Mouse (Mus musculus) frontal cortex, postnatal 25 days (tissue): Measurements from ENCODE around the gene Mbnl1.
"Not testable (repeated sequence)": the region's sequence is repeated elsewhere in the genome, so short reads cannot be mapped to it uniquely, and the experiment has no call there.

Source experiments
- DNase-seq, 2 experiments: peaks; one replicate each; pipeline ENCODE4 v3.0.0; 2022; ENCODE audit warnings: low spot score in 2 of 2

The Mbnl1 gene

DNA sequence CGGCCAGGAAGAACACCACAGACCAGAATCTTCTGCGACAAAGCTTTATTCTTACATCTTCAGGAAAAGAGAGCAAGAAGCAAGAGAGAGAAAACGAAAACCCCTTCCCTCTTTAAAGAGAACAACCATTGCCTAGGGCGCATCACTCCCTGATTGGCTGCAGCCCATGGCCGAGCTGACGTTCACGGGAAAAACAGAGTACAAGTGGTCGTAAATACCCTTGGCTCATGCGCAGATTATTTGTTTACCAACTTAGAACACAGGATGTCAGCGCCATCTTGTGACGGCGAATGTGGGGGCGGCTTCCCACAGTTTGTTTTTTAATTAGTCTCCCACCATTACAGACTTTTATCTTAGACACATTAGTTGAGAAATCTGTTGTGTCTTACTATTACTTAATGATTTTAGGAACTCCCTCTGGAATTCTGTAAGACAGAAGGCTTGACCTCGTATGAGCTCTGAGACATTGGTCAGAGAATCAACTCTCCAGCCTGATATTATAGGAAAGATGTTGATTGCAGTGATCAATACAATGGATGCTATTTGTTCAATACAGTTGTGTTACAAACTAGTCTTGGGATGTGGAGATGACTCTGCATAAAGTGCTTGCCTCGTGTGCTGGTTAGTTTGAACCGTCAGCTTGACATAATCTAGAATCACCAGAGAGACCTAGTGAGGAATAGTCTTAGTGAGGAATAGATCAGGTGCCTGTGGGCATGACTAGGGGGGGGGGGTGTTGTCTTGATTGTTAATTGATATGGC, 22.3 kb downstream of the Mbnl1 start:
- DNase-seq = not testable (repeated sequence)

DNA sequence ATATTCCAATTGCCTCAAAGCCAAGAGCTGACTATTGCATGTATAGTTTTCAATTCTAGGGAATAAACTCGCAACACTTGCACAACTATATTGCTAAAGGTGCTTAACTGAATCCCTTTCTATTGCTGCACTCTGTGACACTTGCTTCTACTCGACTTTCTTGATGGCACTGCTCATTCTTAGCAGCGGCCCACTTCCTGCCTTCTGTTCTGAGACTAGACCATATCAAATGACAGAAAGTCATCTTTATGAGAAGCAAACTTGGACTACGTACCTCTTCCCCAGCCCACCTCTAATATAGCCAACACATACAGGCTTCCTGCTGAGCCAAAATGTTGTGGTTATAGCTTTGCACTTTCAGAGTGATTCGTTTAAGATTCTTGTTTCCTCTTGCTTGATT, 23.6 kb downstream of the Mbnl1 start:
- DNase-seq = no peak

DNA sequence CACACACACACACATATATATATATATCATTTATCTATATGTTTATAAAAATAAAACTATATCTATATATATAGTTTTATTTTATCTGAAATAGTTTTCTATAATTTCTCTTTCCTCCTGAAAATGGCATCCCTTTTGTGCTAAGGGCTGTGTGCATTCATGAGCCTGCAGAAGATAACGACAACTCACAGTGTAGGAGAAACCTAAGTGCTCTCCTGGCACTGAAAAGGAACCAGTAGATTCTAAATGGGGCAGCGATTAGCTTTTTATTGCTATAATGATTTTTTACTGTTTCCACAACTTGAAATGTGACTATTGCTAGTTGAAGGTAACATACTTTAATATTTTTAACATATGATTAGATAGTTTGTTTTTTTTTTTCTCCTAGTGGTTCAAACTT, 25.5 kb downstream of the Mbnl1 start:
- DNase-seq = no peak

DNA sequence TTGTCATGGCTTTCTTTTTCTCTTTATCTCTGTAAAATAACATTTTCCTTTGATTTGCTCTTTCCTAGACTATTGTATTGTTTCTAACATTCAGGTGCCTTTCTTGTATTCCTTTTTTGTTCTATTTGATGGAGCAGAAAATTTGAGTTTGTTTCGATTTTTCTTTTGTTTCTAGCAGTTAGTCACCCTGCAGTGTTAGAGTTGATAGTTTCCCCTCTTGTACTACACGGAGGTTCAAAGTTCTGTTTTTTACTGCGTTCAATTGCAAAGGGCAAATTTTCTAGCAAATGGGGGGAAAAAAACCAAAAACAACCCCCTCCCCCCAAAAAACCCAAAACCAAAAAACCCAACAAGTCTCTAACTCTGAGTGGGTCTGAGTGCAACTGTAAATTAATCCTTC, 26.0 kb downstream of the Mbnl1 start:
- no peak for DNase-seq

DNA sequence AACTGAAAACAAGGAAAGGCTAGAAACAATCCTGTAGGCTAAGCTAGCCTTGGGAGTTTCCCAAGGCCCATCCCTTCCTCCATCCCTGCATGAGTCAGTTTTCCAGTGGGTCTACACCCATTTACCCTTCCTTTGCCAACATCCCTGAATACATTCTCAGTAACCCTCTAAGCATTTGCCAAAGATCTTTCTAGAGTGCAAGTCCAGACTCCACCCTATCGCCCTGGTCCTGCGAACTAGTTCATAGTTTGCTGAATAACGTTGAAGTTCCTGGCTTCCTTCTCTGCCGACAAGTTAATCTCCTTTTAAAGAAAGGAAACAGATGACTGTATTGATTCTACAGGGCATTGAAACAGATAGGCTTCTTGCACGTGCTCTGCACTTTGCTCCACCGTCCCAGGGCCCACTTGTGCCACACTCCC, 26.5 kb downstream of the Mbnl1 start:
- DNase-seq = no peak

DNA sequence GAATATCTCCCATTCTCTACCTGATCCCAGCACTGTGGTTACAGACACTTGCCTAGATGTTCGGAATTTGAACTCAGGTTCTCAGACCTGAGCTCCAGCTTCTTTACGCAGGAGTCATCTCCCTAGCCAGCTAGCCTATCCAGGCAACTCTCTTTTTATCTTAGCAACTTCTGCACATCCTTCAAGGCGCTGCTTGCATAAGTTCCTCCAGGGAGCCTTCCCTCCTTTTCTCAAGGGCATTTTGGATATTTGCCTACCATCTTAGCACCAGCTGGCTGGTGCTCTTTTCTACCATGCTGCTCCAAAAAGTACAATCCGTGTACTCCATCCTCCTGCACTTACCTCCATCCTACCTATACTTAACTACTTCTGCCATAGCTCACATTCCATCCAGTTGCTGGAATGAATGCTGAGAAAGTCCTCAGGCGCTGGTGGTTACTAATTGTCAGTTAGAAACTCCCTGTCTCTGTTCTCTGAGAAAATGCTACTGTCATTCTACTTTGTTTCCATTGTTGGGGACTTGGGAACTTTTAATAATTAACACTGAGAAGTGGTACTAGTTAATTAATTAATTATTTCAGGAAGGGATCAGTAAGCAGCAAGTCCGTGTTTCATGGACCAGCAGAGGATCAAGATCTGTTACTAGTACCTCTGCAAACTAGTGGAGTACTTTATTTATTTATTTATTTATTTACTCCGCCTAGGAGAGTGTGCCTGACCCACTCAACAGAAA, 27.3 kb downstream of the Mbnl1 start:
- DNase-seq = no peak

DNA sequence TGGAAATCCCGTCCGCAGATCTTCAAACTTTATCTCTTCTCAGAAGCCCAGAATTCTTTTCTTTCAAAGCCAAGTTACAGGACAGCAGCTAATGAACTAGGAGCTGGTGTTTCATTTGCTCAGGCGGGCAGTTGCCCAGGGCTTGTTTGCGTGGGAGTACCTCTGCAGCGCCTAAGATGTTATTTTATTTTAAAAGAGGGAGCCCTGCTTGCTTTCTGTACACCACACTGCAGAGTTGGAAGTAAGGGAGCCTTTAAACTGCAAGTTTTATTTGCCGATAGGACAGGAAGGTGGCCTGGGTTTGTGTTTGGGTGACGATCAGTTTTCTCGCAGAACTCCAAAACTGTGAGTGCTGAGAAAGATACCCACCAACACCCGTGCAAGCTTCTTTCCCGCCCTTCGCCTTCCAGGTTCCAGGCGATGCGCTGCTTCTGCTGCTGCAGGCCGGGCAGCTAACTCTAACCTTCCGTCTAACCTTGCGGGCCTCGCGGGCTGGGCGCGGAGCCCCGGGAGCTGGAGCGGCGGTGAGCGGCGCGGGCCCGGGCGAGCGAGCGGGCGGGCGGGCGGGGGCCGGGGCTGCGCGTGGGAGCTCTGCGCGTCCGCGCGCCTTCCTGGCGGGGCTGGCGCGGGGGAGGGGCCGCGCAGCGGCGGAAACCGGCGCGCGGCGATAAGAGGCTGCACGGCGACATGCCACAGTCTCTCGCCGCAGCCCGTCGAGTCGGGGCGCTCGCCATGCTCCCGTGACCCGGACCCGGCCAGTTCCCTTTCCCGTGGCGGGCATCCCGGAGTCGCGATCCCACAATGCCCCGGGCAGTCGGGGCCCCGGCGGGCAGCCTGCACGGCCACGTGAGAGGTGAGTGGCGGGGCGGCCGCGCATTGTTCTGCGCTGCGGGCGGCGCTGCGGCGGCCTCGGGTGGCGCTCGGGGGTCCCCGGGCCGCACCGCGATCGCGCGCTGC, 28.2 kb downstream of the Mbnl1 start:
- peak; percentile 67 to 71 for DNase-seq

DNA sequence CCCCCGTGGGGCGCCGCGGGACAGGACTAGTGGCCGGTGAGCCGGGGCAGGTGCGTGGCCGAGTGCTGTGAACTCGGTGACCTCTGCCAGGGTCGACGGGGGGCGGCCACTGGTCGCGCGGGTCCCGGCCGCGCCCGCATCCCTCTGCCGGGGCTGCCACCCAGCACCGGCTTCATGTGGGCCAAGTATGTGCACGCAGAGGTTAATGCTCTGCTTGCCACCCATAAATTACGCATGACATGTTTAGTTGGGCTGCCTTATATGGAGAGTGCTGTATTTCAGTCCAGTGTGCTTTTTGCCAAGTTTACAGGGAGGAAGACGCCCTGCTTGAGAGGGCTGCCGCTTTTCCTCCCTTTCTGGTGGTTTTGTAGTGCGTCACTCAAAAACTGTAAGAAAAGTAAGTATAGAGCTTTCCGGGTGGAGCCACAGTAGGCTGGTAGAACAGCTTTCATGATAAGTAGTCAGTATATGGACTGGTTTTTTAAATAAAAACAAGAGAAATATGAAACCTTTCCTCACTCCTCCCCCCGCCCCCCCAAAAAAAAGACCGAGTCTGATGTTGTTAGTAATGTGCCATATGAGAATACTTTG, 29.0 kb downstream of the Mbnl1 start:
- peak; percentile 29 to 36 for DNase-seq

DNA sequence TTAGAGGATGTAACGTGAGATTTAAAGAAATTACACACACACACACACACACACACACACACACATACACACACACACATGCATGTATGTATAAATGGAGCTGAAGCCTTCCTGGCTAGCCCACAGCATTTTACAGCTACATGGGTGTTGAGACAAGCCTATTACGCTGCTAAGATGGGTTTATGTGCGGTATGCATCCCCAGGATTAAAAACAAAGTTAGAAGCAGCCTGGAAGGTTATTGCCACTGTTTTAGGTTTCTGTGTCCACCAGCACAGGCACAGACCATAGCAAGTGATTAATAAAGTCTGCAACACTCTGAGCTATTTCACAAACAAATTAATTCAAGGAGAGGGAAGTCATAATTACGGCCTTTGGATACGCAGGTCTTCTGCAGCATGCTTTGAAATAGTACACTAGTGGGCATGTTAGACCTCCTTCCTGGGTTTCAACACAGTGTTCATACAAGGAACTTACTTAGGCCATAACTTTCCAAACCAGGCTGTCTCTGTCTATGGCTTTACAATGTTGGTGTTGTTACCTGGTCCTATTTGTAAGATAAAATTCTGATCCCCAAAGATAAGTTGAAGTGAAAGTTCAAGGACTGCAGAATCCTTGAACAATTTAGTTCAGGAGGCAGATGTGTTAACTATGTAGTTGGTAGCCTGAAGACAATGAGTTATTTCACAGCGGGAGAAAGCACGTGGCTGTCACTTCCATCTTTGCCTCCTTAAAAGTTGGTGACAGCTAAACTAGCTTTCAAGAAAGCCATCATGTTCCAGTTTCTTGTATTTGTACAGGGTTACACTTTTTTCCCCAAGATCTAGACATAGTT, 29.7 kb downstream of the Mbnl1 start:
- DNase-seq = no peak

DNA sequence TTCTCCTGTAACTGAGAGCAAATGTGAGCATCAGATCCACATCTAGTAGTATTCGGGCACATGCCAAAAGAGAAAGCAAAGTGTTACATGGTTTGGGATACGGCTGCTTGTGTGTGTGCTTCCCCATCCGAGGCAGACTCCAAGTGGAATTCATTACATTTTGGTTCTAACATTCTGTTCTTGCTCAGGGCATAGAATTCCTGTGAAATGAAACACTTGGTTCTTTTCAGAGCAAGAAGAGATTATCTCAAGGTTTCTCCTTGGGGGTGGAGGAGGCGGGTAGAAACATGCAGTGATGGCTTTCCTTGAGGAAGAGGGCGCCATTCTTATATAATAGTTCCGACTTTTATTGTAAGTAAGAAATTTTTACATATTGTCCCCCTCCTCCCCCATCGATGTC, 30.6 kb downstream of the Mbnl1 start:
- no peak for DNase-seq

DNA sequence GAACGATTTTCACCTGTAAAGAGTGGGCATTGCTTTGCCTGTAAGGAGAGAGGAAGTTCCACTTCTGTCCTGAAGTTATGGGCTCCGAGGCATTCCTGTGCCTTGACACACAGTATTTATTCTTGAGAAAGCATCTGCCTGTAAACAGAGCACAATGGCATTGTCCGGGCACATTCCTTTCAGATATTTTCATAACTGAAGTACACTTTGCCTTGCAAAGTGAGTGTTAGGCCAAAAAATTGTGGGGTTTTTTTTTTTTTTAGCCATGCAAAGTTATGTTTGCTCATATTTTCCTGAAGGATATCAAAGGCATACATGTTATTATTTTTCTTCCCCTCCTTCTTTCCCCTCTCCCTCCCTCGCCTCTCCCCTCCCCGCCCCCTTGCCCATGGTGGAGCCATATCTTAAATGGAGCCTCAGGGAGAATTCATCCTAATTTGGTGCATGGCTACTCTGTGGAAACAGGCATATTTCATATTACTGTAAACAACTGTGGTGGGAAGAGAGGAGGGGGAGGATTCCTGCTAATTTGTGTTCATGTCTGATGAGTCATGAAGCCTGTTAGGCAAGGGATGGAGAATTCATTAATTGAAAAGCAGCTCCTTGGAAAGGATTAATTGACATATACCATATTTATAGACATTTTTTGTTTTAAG, 32.3 kb downstream of the Mbnl1 start:
- DNase-seq = no peak

DNA sequence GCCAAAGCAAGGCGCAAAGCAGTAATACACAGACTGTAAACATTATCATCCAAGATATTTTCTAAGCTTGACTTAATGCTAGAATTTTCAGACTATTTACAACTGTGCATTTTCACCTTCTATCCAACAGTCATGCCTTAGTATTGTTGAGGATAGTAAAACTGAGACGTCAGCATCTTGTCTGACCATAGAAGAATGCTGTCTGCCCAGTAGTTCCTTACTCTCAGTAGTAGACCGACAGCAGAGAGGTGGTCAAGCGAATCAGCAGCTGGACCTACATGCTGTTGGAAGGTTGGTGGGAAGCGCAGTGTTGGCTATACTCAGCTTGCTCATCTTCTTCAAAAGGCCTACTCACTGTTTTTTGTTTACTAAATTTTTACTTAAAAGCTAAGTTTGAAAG, 34.2 kb downstream of the Mbnl1 start:
- no peak for DNase-seq

DNA sequence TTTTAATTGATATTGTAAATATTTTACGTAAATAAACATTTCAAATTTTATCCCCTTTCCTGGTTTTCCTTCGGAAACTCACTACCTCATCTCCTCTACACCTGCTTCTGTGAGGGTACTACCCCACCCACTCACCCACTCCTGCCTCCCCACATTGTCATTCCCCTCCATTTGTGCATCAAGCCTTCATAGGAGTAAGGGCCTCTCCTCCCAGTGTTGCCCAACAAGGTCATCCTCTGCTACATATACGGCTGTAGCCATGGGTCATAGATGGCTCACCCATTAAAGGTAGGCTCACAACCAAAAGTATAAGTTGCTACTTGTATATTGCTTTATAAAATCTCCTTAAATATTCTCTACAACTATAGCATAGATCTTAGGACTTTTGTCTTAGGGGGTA, 34.9 kb downstream of the Mbnl1 start:
- no peak for DNase-seq

DNA sequence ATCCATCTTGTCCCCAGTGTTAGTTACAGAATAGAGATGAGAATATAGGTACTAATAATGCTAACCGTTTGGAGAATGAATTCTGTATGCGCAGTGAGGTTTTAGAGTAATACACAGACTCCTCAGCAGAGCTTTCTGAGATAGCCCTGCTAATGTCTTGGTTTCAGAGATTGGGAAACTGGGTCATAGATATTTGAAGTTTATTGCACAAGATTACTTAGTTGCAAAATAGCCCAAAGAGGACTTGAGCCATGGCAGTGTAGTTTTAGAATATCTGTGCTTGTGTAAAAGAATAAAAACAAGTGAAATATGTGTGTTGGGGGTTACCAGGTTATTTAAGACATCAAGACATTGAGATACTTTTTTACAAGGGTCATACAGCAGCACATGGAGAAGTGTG, 35.3 kb downstream of the Mbnl1 start:
- DNase-seq = no peak

DNA sequence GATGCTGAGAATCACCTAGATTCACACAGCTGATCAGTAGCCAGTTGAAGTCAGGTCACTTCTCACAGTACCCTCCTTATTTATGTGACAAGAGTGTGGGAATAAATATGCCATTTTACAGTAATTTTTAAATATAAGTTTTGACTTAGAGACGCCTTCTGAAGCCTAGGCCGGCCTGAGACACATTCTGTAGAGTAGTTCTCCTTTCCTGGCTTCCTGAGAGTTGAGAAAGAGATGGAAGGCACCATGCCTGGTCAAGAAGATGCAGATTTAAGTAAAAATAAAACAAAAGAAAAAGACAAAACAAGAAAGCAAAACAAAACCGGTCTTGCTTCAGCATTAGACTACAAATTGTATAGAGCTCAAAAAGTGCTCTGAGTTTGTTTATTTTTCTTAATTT, 38.6 kb downstream of the Mbnl1 start:
- no peak for DNase-seq

DNA sequence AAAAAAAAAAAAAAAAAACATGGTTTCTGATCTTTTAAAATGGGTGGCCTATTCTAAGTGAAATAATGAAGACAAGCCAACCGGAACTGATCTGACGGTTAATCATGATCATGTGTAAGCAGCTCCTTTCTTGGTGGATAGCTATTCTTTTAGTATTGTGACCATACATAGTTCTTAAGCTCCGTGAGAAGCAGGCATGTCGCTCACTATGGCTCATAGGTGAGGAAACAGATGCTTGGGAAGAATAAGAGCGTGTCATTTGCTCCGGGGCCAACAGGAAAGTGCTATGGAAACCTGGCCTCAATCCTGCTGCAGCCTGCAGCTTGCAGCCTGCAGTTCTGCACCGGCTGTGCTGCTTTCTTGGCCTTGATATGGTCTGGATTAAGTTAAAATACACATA, 40.7 kb downstream of the Mbnl1 start:
- DNase-seq = no peak

DNA sequence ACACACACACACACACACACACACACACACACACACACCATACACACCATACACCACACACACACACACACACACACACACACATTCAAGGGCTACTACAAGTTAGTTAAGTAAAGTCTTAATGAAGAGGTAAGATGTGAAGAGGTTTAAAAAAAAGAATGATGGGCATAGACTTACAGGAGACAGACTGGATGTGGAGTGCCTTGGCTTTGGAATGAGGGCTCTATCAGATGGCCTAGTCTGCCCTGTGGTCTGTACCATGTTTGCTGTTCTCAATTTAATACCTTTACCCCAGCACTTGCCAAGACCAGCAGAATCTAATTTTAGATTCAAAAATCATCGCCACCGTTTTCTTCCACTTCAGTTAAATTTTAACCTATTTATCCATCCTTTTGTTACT, 41.1 kb downstream of the Mbnl1 start:
- no peak for DNase-seq

DNA sequence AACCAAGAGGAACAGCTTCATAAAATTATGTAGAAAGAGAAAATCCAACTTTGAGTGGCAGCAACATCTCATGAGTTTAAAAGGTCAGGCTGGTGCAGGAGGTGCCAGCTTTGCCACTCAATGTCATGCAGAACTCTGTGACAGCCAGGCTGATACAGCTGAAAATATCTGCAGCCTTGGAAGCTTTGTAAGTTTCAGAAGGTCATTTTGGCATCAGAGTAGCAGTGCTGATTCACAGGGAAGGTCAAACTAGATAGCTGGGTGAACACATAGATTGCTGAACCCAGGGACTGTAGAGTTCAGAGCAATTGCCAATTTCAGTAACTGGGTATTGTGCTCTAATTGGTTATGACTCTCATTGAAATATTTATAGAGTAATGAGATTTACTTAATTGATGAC, 42.8 kb downstream of the Mbnl1 start:
- no peak for DNase-seq

DNA sequence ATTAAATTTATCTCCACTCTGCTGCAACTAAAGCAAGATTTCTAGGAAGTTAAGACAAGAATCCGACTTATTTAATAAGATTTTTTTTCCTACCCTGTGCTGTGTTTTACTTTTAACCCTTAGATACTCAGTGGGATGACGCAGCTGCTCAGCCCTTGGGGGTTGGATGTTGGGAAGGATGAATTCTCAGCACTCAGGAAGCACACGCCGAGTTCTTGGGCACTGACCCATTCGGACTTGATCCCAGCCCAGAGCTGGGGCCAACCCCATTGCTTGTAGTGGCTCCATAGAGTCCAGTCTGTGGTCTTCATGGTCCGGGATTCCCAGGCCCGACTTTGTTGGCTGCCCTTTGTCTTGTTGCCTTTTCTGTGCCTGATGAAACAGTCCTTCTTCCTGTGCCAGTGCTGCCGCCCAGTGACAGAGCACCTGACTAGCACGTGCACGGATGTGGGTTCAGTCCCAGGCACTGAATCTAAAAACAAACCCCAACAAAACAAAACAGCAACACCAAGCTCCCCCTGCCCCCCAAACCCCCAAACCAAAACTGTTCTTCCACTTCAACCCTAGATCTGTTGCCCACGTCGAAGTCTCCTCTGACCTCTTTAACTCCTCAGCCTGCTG, 43.5 kb downstream of the Mbnl1 start:
- no peak for DNase-seq

DNA sequence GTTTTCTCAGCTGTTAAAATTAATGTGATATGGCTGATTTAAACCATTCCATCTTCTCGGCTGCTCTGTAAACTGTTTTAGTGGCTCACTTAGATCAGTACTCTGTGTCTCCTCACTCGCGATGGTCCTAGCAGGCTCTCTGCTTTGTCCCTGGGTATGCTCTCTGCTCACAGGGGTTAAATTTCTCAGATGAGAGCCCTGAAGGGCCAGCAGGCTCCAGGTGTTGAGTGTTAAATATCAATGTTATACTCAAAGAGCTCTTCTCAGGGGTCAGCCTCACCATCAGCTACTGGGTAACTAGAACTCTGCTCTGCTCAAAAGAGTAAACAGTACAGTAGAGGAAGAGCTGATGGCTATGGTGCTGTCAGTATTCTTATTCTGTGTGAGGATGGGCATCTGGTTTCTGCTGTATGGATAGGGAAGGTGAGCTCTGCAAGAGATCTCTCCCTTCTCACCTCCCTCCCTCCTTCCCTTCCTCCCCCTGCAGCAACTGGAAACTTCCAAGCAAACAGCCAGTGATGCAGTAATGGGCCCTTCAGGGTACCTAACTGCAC, 44.7 kb downstream of the Mbnl1 start:
- no peak for DNase-seq
